Comparison of ENCODE assay signal across 8 mouse cellular contexts in the genomic region with DNA sequence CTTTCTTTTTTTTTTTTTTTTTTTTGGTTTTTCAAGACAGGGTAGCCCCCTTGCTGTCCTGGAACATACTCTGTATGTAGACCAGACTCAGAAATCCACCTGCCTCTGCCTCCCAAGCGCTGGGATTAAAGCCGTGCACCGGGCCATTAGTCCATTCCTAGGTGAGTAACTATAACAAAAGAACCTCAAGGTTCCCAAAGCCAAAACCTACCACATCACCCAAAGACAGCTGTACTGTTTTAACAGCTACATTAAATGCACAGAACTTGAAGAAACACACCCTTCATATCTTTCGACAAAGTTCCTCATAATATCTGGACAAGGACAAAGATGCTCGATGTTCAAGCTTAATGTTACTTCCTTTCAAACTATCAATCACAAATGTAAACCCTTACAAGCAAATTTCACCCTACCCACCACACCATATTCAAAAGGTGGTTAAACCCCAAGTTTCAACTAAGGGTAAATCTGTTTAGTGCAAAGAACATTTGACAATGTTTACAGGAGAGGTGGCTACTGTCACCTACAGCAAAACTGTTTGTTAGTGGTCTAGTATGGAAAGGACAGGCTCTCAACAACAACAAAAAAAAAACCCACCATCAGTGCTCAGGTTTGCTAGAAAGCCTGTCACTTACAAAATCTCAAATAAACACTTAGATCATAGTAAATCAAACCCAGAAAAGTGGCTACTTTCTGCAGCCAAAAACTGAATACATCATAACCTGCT. TPM values are rescaled to one million over a fixed set of nuclear protein-coding genes. Genes with fewer than 3 reads are reported as not detected.
DNase-seq lines count a peak whose midpoint lies in the region; ATAC-seq and TF ChIP-seq lines count a peak whose summit lies in the region.

No protein-coding gene starts in this region.

- H3K79me2 ChIP-seq in myocyte (ENCODE audit: control insufficient read depth, insufficient read depth): peaks cover 81% of the 10 kb centered on the region

- peaks cover 66% of the 10 kb centered on the region for H3K36me3 ChIP-seq in erythroblast, embryonic 14.5 days (ENCODE audit: control insufficient read depth)
- no peaks in the 10 kb centered on the region for H3K36me3 ChIP-seq in kidney, postnatal 0 days (ENCODE audit: insufficient read depth, low read length)
- no peaks in the 10 kb centered on the region for H3K36me3 ChIP-seq in hindbrain, embryonic 13.5 days
- peaks cover 9% of the 10 kb centered on the region for H3K36me3 ChIP-seq in myocyte (ENCODE audit: control insufficient read depth, insufficient read depth)

- TF ChIP-seq POLR2A in myocyte (IDR thresholded peaks at IDR 0.05; ENCODE audit: insufficient read length, low read depth): no peak

- peak overlapping the region; percentile 31; the same call in 1 of the 2 replicates for H3K27ac ChIP-seq in kidney, postnatal 0 days
- no peak overlapping the region for H3K27ac ChIP-seq in hindbrain, embryonic 13.5 days

- intact Hi-C loops in left cerebral cortex, postnatal 4 days (cut with DNase I): no loop called here

- TF ChIP-seq CTCF in kidney, postnatal 0 days (IDR thresholded peaks at IDR 0.05; ENCODE audit: low read depth): no peak

- WGBS in kidney, postnatal 0 days: 57% methylated on average over 5 of the region's 5 CpGs
- 56% methylated on average over 5 of the region's 5 CpGs for WGBS in hindbrain, embryonic 13.5 days

- peak overlapping the region; percentile 21; the same call in 1 of the 2 replicates for H3K4me2 ChIP-seq in kidney, postnatal 0 days (ENCODE audit: low read length)
- H3K4me2 ChIP-seq in hindbrain, embryonic 13.5 days: 0 out of 2 replicates have a peak overlapping the region, but pooled peaks have one; percentile 13
- peak overlapping the region; percentile 89 for H3K4me2 ChIP-seq in myocyte (ENCODE audit: low read depth)

- H3K9me3 ChIP-seq in erythroblast, embryonic 14.5 days (ENCODE audit: control insufficient read depth, low read length): no peaks in the 10 kb centered on the region
- no peaks in the 10 kb centered on the region for H3K9me3 ChIP-seq in kidney, postnatal 0 days (replicated peaks; ENCODE audit: low read length)
- H3K9me3 ChIP-seq in hindbrain, embryonic 13.5 days: no peaks in the 10 kb centered on the region

- no peak for DNase-seq in kidney, postnatal 0 days (ENCODE audit: low spot score)
- no peak for DNase-seq in kidney, postnatal 36 days
- DNase-seq in adrenal gland, postnatal 14 days: no peak
- no peak for DNase-seq in left cerebral cortex, postnatal 4 days

- H3K4me1 ChIP-seq in erythroblast, embryonic 14.5 days (ENCODE audit: control insufficient read depth): peaks cover 67% of the 10 kb centered on the region
- peaks cover 13% of the 10 kb centered on the region for H3K4me1 ChIP-seq in kidney, postnatal 0 days (replicated peaks; ENCODE audit: insufficient read depth, low read length)
- peaks cover 43% of the 10 kb centered on the region for H3K4me1 ChIP-seq in hindbrain, embryonic 13.5 days (replicated peaks)

- H3K9ac ChIP-seq in kidney, postnatal 0 days (ENCODE audit: low read depth, low read length): no peak overlapping the region
- H3K9ac ChIP-seq in hindbrain, embryonic 13.5 days: no peak overlapping the region

- no peak overlapping the region for H3ac ChIP-seq in myocyte (ENCODE audit: control insufficient read depth, insufficient read length)

- H3K27me3 ChIP-seq in erythroblast, embryonic 14.5 days (ENCODE audit: control insufficient read depth): no peaks in the 10 kb centered on the region
- no peaks in the 10 kb centered on the region for H3K27me3 ChIP-seq in kidney, postnatal 0 days (ENCODE audit: insufficient read depth, low read length)
- H3K27me3 ChIP-seq in hindbrain, embryonic 13.5 days: no peaks in the 10 kb centered on the region
- no peaks in the 10 kb centered on the region for H3K27me3 ChIP-seq in myocyte (ENCODE audit: control insufficient read depth, insufficient read depth, insufficient read length)

- no peak for ATAC-seq in erythroblast, adult 5-6 weeks (replicated peaks; ENCODE audit: low FRiP score, poor library complexity, severe bottlenecking)
- no peak for ATAC-seq in kidney, postnatal 0 days (replicated peaks; ENCODE audit: low FRiP score, low read depth)
- ATAC-seq in hindbrain, embryonic 13.5 days (ENCODE audit: low FRiP score): no peak

- peak overlapping the region; percentile 78 for H3K4me3 ChIP-seq in erythroblast, embryonic 14.5 days (replicated peaks)
- H3K4me3 ChIP-seq in kidney, postnatal 0 days (replicated peaks; ENCODE audit: low read depth, low read length): no peak overlapping the region
- H3K4me3 ChIP-seq in hindbrain, embryonic 13.5 days: no peak overlapping the region
- H3K4me3 ChIP-seq in myocyte: peak overlapping the region; percentile 85

TF ChIP-seq in myocyte, 11 proteins besides CTCF, POLR2A, EP300 and RAD21:
- TF ChIP-seq SRF (IDR thresholded peaks at IDR 0.05; ENCODE audit: control insufficient read depth, insufficient read length, low read depth) (no peak), MAX (IDR thresholded peaks at IDR 0.05; ENCODE audit: low read depth) (no peak), USF1 (IDR thresholded peaks at IDR 0.05; ENCODE audit: low read depth) (no peak), MYOD1 (IDR thresholded peaks at IDR 0.05; ENCODE audit: control insufficient read depth in 1 of 3, insufficient read length in 2 of 3, low read depth in 2 of 3) (no peak), CEBPB (IDR thresholded peaks at IDR 0.05; ENCODE audit: insufficient read depth, poor library complexity, severe bottlenecking) (no peak), REST (IDR thresholded peaks at IDR 0.05; ENCODE audit: insufficient read depth, insufficient read length) (no peak), POLR2AphosphoS2 (IDR thresholded peaks at IDR 0.05; ENCODE audit: insufficient read length, low read depth) (no peak), TCF3 (IDR thresholded peaks at IDR 0.05; ENCODE audit: insufficient read length, low read depth) (no peak), TCF12 (IDR thresholded peaks at IDR 0.05; ENCODE audit: insufficient read depth, poor library complexity, severe bottlenecking) (no peak), MYOG (IDR thresholded peaks at IDR 0.05; ENCODE audit: control insufficient read depth in 1 of 3, insufficient read depth in 1 of 3, insufficient read length in 2 of 3, low read depth in 2 of 3) (no peak), E2F4 (IDR thresholded peaks at IDR 0.05; ENCODE audit: insufficient read depth) (no peak)

RNA-seq across cellular contexts. Expression of a gene that starts 3.3 kb away (rescaled TPM):
- 0.10 and 0.16 TPM in 2 replicates for polyA plus RNA-seq in erythroblast, embryonic 14.5 days (2012)
- total RNA-seq in erythroblast, adult 5-6 weeks (2015; ENCODE audit: low replicate concordance): 0.77 and 2.5 TPM in 2 replicates
- total RNA-seq in erythroblast, adult 5-6 weeks (2017; ENCODE audit: low replicate concordance): 4.6 and 6.1 TPM in 2 replicates
- 16.0 and 16.6 TPM in 2 replicates for polyA plus RNA-seq in kidney, postnatal 0 days (2015; fragmentation: Nextera tagmentation; extraction: Ambion mirVana)
- 11.1 and 12.1 TPM in 2 replicates for polyA plus RNA-seq in hindbrain, embryonic 13.5 days (2015; fragmentation: Nextera tagmentation; extraction: Ambion mirVana)
- polyA plus RNA-seq in myocyte (2012; fragmentation: generic; extraction: Trizol): 3.7 TPM
- 14.6 and 16.3 TPM in 2 replicates for total RNA-seq in adrenal gland, postnatal 14 days (2021)
- total RNA-seq in left cerebral cortex, postnatal 4 days (2021): 1 to 10 TPM; 3.9 to 4.8 TPM

RNA-seq across cellular contexts. Expression of a gene that starts 3.5 kb away (rescaled TPM):
- 0.78 and 0.87 TPM in 2 replicates for polyA plus RNA-seq in erythroblast, embryonic 14.5 days (2012)
- total RNA-seq in erythroblast, adult 5-6 weeks (2015; ENCODE audit: low replicate concordance): 57.5 and 85.5 TPM in 2 replicates
- total RNA-seq in erythroblast, adult 5-6 weeks (2017; ENCODE audit: low replicate concordance): 58.0 and 74.6 TPM in 2 replicates
- 103 and 112 TPM in 2 replicates for polyA plus RNA-seq in kidney, postnatal 0 days (2015; fragmentation: Nextera tagmentation; extraction: Ambion mirVana)
- polyA plus RNA-seq in hindbrain, embryonic 13.5 days (2015; fragmentation: Nextera tagmentation; extraction: Ambion mirVana): 72.8 and 74.9 TPM in 2 replicates
- polyA plus RNA-seq in myocyte (2012; fragmentation: generic; extraction: Trizol): 65.2 TPM
- total RNA-seq in adrenal gland, postnatal 14 days (2021): 96.5 and 114 TPM in 2 replicates
- total RNA-seq in left cerebral cortex, postnatal 4 days (2021): 10 to 100 TPM; 60.5 to 65.0 TPM

Comparison
In these comparisons a context has a peak if more than half of its experiments do, and no peak if none do; other contexts are left out.
1. H3K4me3 ChIP-seq: peak in erythroblast, embryonic 14.5 days (single experiment) and myocyte (single experiment); none in kidney, postnatal 0 days (single experiment) and hindbrain, embryonic 13.5 days (single experiment).
2. H3K4me2 ChIP-seq: peak in every context shown above with its lines; median percentile 89 in myocyte; 21 in kidney, postnatal 0 days; 13 in hindbrain, embryonic 13.5 days.
3. RNA of a gene that starts 3.5 kb away (polyA plus RNA-seq): 103 to 112 TPM in kidney, postnatal 0 days, 72.8 to 74.9 TPM in hindbrain, embryonic 13.5 days and 65.2 TPM in myocyte (single experiment); 0.78 to 0.87 TPM in erythroblast, embryonic 14.5 days; every median in the first group is over 10 times any median in the second.